Mouse (Mus musculus) inflammation-experienced regulatory T-cells, adult 6 months (primary cell): Measurements from ENCODE around the gene Mrm1. TPM values are rescaled to one million over a fixed set of nuclear protein-coding genes. Genes with fewer than 3 reads are reported as not detected.

ENCODE experiments used
- ATAC-seq: one replicate; pipeline ENCODE4 v1.8.0; 2017
- polyA plus RNA-seq, 3 experiments: library from polyadenylated mRNA; unstranded; fragments of 100-300 nt; shearing (Covaris generic); gene quantifications; one replicate each; pipeline ENCODE4 v1.2.1; 2017

The Mrm1 gene
- 10 to 100 TPM in 2 of 3 experiments, 1 to 10 TPM in 1; 5.1 to 11.7 (median 10.2) TPM for polyA plus RNA-seq

DNA sequence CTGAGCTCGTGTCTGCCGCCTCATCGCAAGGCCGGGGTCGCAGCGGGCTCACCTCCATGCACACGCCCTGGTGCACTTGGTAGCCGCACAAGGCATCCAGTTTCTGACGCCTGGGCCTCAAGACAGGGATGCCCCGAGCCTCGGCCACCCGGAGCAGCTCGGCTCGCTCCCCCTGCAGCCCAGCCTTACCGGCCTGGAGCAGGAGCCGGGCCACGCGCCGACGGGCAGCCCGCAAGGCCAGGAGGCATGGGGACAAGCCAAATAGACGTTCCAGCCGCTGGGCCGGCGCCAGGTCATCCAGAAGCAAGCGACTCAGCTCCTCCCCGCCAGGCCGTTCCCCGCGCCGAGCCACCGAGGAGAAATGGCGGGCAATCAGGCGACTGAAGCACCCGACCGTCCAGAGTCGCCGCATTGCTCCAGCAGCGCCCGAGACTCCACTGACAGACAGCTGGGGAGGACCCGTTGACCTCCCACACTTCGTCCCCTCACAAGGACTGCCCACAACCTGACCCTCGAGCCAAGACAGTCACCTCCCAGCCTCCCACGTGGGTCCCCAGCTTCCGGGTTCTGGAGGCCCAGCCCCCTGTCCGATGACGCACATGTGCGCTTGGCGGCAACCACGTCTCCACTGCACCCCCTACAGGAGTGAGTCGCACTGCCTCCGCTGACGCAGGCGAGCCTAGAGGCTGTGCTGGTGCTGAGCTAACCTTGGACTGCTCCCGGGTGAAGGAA is at the start of gene Mrm1:
Gene Mrm1 (minus strand): TSS at position 555 of the 732 bp plus-strand sequence.
- peak; percentile 86 for ATAC-seq

DNA sequence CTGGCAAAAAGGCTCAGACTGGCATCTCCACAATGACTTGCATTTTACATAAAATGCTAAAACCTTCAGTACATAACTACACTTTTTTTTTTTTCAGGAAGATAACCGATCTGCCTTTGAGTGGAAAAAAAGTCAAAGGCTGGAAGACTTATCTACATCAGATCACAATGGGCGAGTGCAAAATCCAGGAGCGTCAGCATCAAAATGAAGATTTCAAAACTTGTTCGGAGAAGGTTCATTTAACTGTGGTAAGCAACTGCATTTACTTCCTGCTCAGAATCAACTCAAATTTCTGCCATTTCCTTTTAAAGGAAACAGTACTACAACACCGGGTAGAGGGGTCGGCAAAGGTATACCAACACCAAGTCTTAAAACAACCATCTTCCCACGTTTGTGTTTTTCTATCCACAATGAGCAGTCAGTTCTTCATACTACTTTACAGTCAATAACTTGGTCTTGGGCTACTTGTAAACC is 49.5 kb upstream of the Mrm1 start:
- no peak for ATAC-seq

DNA sequence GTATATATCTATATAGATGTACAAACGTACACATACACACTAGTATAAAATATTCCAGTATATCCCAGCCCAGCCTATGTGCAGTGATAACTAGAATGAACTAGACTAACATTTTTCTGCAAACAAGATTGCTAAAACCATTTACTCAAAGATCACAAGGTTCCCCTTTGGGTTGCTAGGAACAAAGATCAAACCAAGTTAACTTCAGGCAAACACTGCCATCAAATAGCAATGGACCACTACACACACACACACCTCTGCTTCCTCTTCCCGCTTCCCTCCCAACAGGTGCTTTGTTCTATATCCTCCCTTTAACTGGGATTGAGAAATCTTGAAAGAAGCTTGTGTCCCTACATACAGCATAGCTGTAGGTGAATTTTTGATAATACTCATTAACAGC is 48.3 kb upstream of the Mrm1 start:
- ATAC-seq, result no peak

DNA sequence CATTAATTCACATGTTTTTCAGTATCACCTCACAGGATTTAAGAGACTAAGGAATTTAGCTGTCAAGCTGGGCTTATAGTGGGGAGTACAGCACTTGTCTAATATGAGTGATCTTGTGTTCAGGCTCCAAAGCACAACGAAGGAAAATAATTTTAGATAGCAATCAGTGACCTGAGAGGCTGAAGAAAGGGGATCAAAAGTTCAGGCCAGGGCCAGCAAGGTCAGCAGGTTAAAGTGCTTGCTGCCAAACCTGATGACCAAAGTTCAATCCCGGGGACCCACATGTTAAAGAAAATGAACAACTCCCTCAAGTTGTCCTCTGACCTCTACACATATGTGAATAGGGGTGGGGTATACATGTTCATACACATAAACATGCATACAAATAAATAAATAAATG is 46.0 kb upstream of the Mrm1 start:
- ATAC-seq, result no peak

GRCm38 (mm10) chr11:84855285-84855684 is 36.0 kb upstream of the Mrm1 start:
- no peak for ATAC-seq

- ATAC-seq, result no peak
Observed at GRCm38 (mm10) chr11:84847475-84848090, 28.3 kb upstream of the Mrm1 start.

- ATAC-seq, result no peak
Observed at GRCm38 (mm10) chr11:84846741-84847474, 27.6 kb upstream of the Mrm1 start.

DNA sequence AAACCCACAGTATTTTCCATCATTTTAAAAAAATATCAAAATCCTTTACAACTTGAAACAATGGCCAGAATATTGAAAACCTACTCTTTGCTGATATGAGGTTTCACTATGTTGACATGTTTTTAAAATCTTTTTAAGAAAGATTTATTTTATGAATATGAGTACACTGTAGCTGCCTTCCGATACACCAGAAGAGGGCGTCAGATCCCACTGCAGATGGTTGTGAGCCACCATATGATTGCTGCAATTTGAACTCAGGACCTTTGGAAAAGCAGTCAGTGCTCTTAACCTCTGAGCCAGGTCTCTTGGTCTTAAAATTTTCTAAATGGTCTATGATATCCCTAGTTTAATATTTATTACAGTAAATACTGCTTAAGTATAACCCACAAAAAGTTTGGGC is 20.0 kb upstream of the Mrm1 start:
- ATAC-seq, result no peak

GRCm38 (mm10) chr11:84829495-84829894 is 10.2 kb upstream of the Mrm1 start:
- ATAC-seq, result peak; percentile 12

DNA sequence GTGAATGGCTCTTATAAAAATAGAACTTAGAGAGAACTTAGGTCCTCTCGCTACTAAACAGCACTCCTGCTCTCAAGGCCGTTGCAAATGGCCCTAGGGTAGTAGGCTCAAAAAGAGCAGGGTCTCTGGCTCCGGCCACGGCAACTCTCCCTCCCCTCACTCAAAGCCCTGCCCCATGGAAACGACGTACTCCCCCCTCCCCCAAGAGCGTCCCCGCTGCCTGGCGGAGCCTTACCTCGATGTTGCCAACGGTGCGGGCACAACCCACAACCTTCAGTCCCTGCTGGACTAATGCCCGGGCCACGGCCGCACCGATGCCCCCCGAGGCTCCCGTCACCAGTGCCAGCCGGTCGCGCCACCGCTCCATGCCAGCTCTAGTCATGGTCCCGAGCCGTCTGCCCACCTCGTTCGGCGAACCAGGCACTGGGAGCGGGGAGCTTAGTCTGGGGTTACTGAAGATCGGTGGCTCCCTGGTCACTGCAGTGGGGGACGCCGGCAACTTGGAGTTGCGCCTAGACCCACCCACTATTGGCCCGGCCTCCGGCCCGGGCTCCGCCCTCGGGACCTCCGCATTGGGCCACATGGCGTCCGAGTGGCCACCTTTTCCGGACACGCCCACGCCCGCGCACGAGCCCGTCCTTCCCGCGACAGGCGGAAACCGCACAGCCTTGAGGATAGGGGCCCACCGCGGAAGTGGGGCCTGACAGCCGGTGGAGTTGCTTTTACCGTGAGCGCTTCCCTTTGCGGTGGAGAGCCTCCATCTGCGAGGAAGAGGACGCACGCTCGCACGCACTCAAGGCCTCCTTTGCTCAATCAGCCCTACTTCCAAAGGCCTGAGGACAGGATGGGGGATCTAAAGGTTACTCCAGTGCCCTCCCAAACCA is 9.4 kb upstream of the Mrm1 start, which contains the start of gene Dhrs11:
Gene Dhrs11 (minus strand): TSS at position 479 of the 884 bp plus-strand sequence.
- peak; percentile 91 for ATAC-seq

- no peak for ATAC-seq
Observed at GRCm38 (mm10) chr11:84827901-84828503, 8.7 kb upstream of the Mrm1 start.

DNA sequence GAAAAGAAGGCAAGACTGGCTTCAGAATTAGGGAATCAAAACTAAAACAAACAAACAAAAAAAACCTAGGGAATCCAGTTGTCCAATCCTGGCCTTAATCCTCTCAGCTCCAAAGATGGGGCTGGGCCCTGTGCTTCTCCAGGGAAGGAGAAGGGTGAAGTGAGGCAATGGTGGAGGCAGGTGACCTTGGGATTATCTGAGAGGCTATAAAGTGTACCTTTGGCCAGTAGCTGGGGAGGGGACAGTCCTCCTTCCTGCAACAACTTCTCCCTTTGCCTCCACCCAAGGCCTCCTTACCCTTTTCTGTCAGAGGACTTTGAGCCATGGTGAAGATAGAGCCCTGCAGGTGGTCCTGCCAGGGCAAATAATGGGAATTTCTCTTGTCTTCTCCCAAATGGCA is 8.2 kb upstream of the Mrm1 start:
- no peak for ATAC-seq

DNA sequence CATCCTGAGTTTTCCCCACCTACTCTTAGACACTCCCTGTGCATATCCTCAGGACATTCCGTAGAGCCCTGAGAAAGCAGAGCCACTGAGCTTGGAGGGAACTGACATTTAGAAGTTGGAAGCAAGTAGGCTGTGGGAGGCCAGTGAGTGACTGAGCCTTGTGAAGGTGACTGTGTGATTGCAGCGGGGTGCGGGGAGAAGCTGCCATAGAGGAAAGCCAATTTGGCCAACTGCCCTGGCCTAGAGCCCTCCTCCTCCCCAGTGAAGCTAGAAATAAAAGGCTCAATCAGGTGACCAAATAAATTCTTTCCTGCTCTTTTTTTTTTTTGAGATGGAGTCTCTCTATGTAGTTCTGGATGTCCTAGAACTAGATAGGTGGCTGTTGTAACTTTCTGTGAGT is 6.9 kb upstream of the Mrm1 start:
- no peak for ATAC-seq

DNA sequence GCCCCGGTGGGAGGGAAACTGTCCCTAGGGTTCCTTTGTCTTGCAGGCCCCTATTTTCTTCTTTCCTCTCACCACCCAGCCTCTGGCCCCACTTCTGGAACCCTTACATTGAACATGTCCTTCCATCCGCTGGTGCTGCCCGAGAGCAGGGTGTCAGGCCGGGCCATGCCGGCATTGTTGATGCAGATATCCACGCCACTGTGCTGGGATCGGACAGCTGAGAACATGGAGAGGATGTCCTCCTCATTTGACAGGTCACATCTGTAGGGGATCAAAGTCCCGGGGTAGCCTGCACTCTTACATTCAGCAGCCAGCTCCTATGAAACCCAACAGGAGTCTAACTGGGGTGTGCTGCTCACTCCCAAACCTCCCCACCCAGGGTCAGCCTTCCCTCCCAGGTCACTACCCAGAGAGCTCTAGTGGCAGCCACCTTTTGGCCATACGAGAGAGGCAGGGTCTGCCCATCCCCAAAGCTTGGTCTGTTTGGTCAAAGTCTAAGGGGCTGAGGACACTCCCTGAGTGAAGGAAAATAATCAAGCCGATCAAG is 6.0 kb upstream of the Mrm1 start:
- no peak for ATAC-seq

GRCm38 (mm10) chr11:84823484-84823897 is 4.2 kb upstream of the Mrm1 start:
- ATAC-seq, result no peak

- no peak for ATAC-seq
Observed at GRCm38 (mm10) chr11:84822487-84822886, 3.2 kb upstream of the Mrm1 start.

DNA sequence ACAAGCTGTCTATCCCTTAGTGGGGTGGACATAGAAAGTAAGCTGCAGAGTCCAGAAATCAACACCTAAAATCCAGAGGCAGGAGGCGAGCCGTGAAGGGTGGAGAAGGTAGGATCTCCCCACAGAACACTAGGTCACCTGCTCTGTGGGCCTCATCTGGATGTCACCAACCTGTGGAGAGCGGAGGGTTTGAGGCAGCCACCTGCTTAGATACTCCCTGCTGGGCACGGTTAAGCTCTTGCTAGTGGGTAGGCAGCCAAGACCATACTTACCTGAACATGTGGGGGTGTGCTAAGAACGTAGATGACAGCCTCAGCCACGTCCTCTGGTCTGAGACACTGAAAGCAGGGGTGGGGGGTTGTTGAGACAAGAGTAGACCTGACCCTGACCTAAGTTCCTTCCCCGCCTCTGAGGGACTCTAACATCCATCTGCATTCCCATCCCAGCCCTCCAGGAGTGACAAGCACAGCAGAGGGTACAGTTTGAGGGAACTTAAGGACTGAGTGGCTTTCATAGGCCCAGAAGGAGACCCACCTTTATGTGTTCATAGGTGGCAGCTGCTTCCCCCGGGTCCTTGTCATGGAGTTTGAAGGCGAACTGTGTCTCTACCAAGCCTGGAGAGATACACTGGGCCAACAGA is 1.9 kb upstream of the Mrm1 start:
- no peak for ATAC-seq

GRCm38 (mm10) chr11:84818085-84818960 is 992 bp downstream of the Mrm1 start:
- peak; percentile 78 for ATAC-seq

- ATAC-seq, result no peak
Observed at GRCm38 (mm10) chr11:84817362-84817761, 2.0 kb downstream of the Mrm1 start.
